Mouse (Mus musculus) kidney, embryonic 15.5 days (tissue): Measurements from ENCODE around the gene Rapgef2. TPM values are rescaled to one million over a fixed set of nuclear protein-coding genes. Genes with fewer than 3 reads are reported as not detected.

ENCODE experiments used
- ATAC-seq: fragments of 200-750 bp; cut with Nextera tagmentation; replicated peaks from 2 replicates; pipeline ENCODE4 v1.8.0; 2017; ENCODE audit warnings: moderate TSS enrichment; ENCODE audit not compliant: low FRiP score
- H3K27ac ChIP-seq: fragments of 300-500 bp; sonication (generic); 2 replicates; pipeline ENCODE4 v1.5.1; 2015; ENCODE audit warnings: mild to moderate bottlenecking, inconsistent platforms
- H3K27me3 ChIP-seq: fragments of 300-500 bp; sonication (generic); 2 replicates; pipeline ENCODE4 v1.6.1; 2015; ENCODE audit warnings: inconsistent platforms
- H3K36me3 ChIP-seq: fragments of 300-500 bp; sonication (generic); 2 replicates; pipeline ENCODE4 v1.6.1; 2015; ENCODE audit warnings: inconsistent platforms
- H3K4me1 ChIP-seq: fragments of 300-500 bp; sonication (generic); 2 replicates; pipeline ENCODE4 v1.6.1; 2015; ENCODE audit warnings: inconsistent platforms
- H3K4me2 ChIP-seq: fragments of 300-500 bp; sonication (generic); 2 replicates; pipeline ENCODE4 v1.6.1; 2015; ENCODE audit warnings: moderate library complexity, mild to moderate bottlenecking, inconsistent platforms
- H3K4me3 ChIP-seq: fragments of 300-500 bp; sonication (generic); replicated peaks from 2 replicates; pipeline ENCODE4 v1.5.1; 2015; ENCODE audit warnings: mild to moderate bottlenecking, inconsistent platforms
- H3K9ac ChIP-seq: fragments of 300-500 bp; sonication (generic); 2 replicates; pipeline ENCODE4 v1.6.1; 2015; ENCODE audit warnings: mild to moderate bottlenecking, inconsistent platforms
- H3K9me3 ChIP-seq: fragments of 300-500 bp; sonication (generic); replicated peaks from 2 replicates; pipeline ENCODE4 v1.6.1; 2016; ENCODE audit warnings: inconsistent platforms
- WGBS: fragments of 180-500 bp; shearing (Covaris S2); methylation state at CpG from one replicate; pipeline ENCODE4 v1.1.7; 2015; ENCODE audit warnings: mixed read lengths; 5-methylcytosine and 5-hydroxymethylcytosine counted together
- polyA plus RNA-seq: library from polyadenylated mRNA; unstranded; fragments of >200 nt; fragmentation: Nextera tagmentation; extraction: Ambion mirVana; gene quantifications from 2 replicates; pipeline ENCODE4 v1.2.1, GENCODE M21; 2015

The Rapgef2 gene
- polyA plus RNA-seq, 1 experiment from 2014 or later = 5.4 TPM

DNA sequence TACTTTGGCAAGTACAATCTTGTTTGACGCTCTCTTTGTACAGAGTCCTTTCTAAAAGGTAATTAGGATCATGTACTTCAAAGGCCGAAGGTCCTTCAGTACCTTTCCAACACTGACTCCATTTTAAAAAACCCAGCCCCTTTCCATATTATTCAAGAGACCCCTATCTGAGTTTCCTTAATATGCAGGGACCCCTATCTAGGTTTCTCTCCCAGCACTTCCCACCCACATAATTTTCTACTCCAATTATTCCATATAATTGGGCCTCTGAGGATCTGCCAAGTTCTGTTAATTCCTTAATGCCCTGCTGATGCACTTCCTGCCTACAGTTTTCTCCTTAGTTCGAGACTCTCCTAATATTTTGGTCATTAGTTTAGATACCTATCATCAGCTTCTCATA, 10.3 kb upstream of the Rapgef2 start:
- ATAC-seq = no peak
- H3K36me3 ChIP-seq = no peaks in the 10 kb centered on the region
- H3K4me2 ChIP-seq = no peak overlapping the region
- H3K27me3 ChIP-seq = no peaks in the 10 kb centered on the region
- 0 out of 2 replicates have a peak, but pooled peaks cover 3% of the 10 kb centered on the region for H3K4me1 ChIP-seq
- H3K4me3 ChIP-seq = no peak overlapping the region
- no peak overlapping the region for H3K27ac ChIP-seq
- no peak overlapping the region for H3K9ac ChIP-seq
- no peaks in the 10 kb centered on the region for H3K9me3 ChIP-seq
- 84% methylated on average over 3 of the region's 3 CpGs for WGBS

DNA sequence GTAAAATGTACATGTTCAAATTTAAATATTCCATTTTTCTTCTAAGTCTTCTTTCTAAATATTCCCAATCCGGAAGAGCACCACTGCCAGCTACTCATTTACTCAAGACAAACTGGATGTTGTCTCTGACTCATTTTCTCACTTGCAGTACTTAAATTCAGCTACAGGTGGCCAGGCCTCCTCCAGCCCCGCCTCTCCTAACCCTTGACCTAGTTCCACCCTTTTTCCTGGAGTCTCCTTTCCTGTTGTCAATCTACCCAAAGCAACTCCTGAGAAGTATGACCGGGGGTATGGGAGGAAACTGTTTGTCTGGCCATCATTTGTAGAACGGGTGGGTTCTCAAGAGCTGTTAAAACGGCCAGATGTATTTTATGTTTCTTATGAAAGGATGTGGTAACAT, 9.7 kb upstream of the Rapgef2 start:
- ATAC-seq = no peak
- H3K36me3 ChIP-seq = no peaks in the 10 kb centered on the region
- H3K27ac ChIP-seq = no peak overlapping the region
- no peak overlapping the region for H3K4me2 ChIP-seq
- H3K27me3 ChIP-seq = no peaks in the 10 kb centered on the region
- no peaks in the 10 kb centered on the region for H3K9me3 ChIP-seq
- WGBS = 57% methylated on average over 5 of the region's 5 CpGs
- no peak overlapping the region for H3K4me3 ChIP-seq
- no peak overlapping the region for H3K9ac ChIP-seq
- 0 out of 2 replicates have a peak, but pooled peaks cover 3% of the 10 kb centered on the region for H3K4me1 ChIP-seq

GRCm38 (mm10) chr3:79294701-79295100, 8.4 kb upstream of the Rapgef2 start:
- no peak for ATAC-seq
- WGBS = 81% methylated on average over 3 of the region's 3 CpGs
- H3K27me3 ChIP-seq = no peaks in the 10 kb centered on the region
- H3K4me3 ChIP-seq = no peak overlapping the region
- no peak overlapping the region for H3K27ac ChIP-seq
- no peak overlapping the region for H3K4me2 ChIP-seq
- H3K4me1 ChIP-seq = 0 out of 2 replicates have a peak, but pooled peaks cover 3% of the 10 kb centered on the region
- H3K36me3 ChIP-seq = no peaks in the 10 kb centered on the region
- H3K9me3 ChIP-seq = no peaks in the 10 kb centered on the region
- no peak overlapping the region for H3K9ac ChIP-seq

GRCm38 (mm10) chr3:79293023-79293422, 6.7 kb upstream of the Rapgef2 start:
- Histone ChIP-seq H3K27ac (no peak overlapping the region), H3K4me2 (no peak overlapping the region), H3K27me3 (no peaks in the 10 kb centered on the region; the same call in 1 of the 2 replicates), H3K4me1 (peaks cover 5% of the 10 kb centered on the region), H3K4me3 (no peak overlapping the region), H3K9me3 (no peaks in the 10 kb centered on the region), H3K9ac (no peak overlapping the region), H3K36me3 (no peaks in the 10 kb centered on the region)
- ATAC-seq = no peak
- 43% methylated on average over 4 of the region's 4 CpGs for WGBS

GRCm38 (mm10) chr3:79289050-79289449, 2.7 kb upstream of the Rapgef2 start:
- Histone ChIP-seq H3K27ac (no peak overlapping the region), H3K9me3 (no peaks in the 10 kb centered on the region), H3K4me2 (no peak overlapping the region), H3K27me3 (no peaks in the 10 kb centered on the region; the same call in 1 of the 2 replicates), H3K36me3 (no peaks in the 10 kb centered on the region), H3K4me1 (peaks cover 26% of the 10 kb centered on the region), H3K4me3 (no peak overlapping the region), H3K9ac (no peak overlapping the region)
- no peak for ATAC-seq
- WGBS = 77% methylated on average over 3 of the region's 3 CpGs

GRCm38 (mm10) chr3:79287699-79288458, 1.6 kb upstream of the Rapgef2 start:
- 13% methylated on average over 17 of the region's 17 CpGs for WGBS
- peak overlapping the region; percentile 73 for H3K4me3 ChIP-seq
- peak; percentile 2; the same call in 1 of the 2 replicates for ATAC-seq
- H3K9me3 ChIP-seq = no peaks in the 10 kb centered on the region
- peak overlapping the region; percentile 81 for H3K4me2 ChIP-seq
- no peaks in the 10 kb centered on the region for H3K36me3 ChIP-seq
- no peaks in the 10 kb centered on the region; the same call in 1 of the 2 replicates for H3K27me3 ChIP-seq
- peak overlapping the region; percentile 70; the same call in 1 of the 2 replicates for H3K27ac ChIP-seq
- peak overlapping the region; percentile 92 for H3K9ac ChIP-seq
- H3K4me1 ChIP-seq = peaks cover 38% of the 10 kb centered on the region

GRCm38 (mm10) chr3:79287108-79287576, 825 bp upstream of the Rapgef2 start:
- no peaks in the 10 kb centered on the region for H3K36me3 ChIP-seq
- peak overlapping the region; percentile 97 for H3K27ac ChIP-seq
- H3K4me1 ChIP-seq = peaks cover 39% of the 10 kb centered on the region
- H3K9me3 ChIP-seq = no peaks in the 10 kb centered on the region
- peak; percentile 98 for ATAC-seq
- under 1% methylated on average over 55 of the region's 60 CpGs for WGBS
- no peaks in the 10 kb centered on the region; the same call in 1 of the 2 replicates for H3K27me3 ChIP-seq
- H3K9ac ChIP-seq = peak overlapping the region; percentile 92
- peak overlapping the region; percentile 73 for H3K4me3 ChIP-seq
- peak overlapping the region; percentile 81 for H3K4me2 ChIP-seq

GRCm38 (mm10) chr3:79286031-79286375, 314 bp downstream of the Rapgef2 start:
- H3K4me1 ChIP-seq = peaks cover 39% of the 10 kb centered on the region
- peak overlapping the region; percentile 92 for H3K9ac ChIP-seq
- no peaks in the 10 kb centered on the region; the same call in 1 of the 2 replicates for H3K27me3 ChIP-seq
- H3K4me3 ChIP-seq = peak overlapping the region; percentile 73
- ATAC-seq = no peak
- peak overlapping the region; percentile 81 for H3K4me2 ChIP-seq
- WGBS = under 1% methylated on average over 10 of the region's 10 CpGs
- H3K36me3 ChIP-seq = no peaks in the 10 kb centered on the region
- no peaks in the 10 kb centered on the region for H3K9me3 ChIP-seq
- peak overlapping the region; percentile 97 for H3K27ac ChIP-seq

GRCm38 (mm10) chr3:79285097-79285675, 1.1 kb downstream of the Rapgef2 start:
- H3K27ac ChIP-seq = no peak overlapping the region
- 74% methylated on average over 13 of the region's 13 CpGs for WGBS
- peak overlapping the region; percentile 81 for H3K4me2 ChIP-seq
- no peaks in the 10 kb centered on the region for H3K9me3 ChIP-seq
- 0 out of 2 replicates have a peak overlapping the region, but pooled peaks have one; percentile 16 for H3K9ac ChIP-seq
- no peaks in the 10 kb centered on the region for H3K36me3 ChIP-seq
- peaks cover 39% of the 10 kb centered on the region for H3K4me1 ChIP-seq
- no peaks in the 10 kb centered on the region; the same call in 1 of the 2 replicates for H3K27me3 ChIP-seq
- peak overlapping the region; percentile 73 for H3K4me3 ChIP-seq
- ATAC-seq = no peak

GRCm38 (mm10) chr3:79283976-79284375, 2.3 kb downstream of the Rapgef2 start:
- Histone ChIP-seq H3K9ac (no peak overlapping the region), H3K4me1 (peaks cover 39% of the 10 kb centered on the region), H3K27ac (no peak overlapping the region), H3K4me2 (peak overlapping the region; percentile 81), H3K36me3 (no peaks in the 10 kb centered on the region), H3K9me3 (no peaks in the 10 kb centered on the region), H3K27me3 (no peaks in the 10 kb centered on the region; the same call in 1 of the 2 replicates), H3K4me3 (no peak overlapping the region)
- no peak for ATAC-seq
- WGBS = 50% methylated on average over 3 of the region's 3 CpGs

GRCm38 (mm10) chr3:79283031-79283430, 3.3 kb downstream of the Rapgef2 start:
- Histone ChIP-seq H3K4me2 (no peak overlapping the region), H3K4me1 (peaks cover 36% of the 10 kb centered on the region), H3K9ac (no peak overlapping the region), H3K36me3 (no peaks in the 10 kb centered on the region), H3K4me3 (no peak overlapping the region), H3K27ac (no peak overlapping the region), H3K27me3 (no peaks in the 10 kb centered on the region; the same call in 1 of the 2 replicates), H3K9me3 (no peaks in the 10 kb centered on the region)
- 18% methylated on average over 2 of the region's 2 CpGs for WGBS
- ATAC-seq = no peak
